Mouse (Mus musculus) lung, postnatal 4 days (tissue): ENCODE data around the gene Arl9.
"Not testable (repeated sequence)": the region's sequence is repeated elsewhere in the genome, so short reads cannot be mapped to it uniquely, and the experiment has no call there.

Source experiments
- DNase-seq, 2 experiments: peaks; one replicate each; pipeline ENCODE4 v3.0.0; 2021

Arl9 gene

GRCm38 (mm10) chr5:77028034-77028433, 24.2 kb downstream of the Arl9 start:
- DNase-seq = no peak

GRCm38 (mm10) chr5:77029735-77030134, 25.9 kb downstream of the Arl9 start:
- DNase-seq = peak; percentile 54 to 64

DNA sequence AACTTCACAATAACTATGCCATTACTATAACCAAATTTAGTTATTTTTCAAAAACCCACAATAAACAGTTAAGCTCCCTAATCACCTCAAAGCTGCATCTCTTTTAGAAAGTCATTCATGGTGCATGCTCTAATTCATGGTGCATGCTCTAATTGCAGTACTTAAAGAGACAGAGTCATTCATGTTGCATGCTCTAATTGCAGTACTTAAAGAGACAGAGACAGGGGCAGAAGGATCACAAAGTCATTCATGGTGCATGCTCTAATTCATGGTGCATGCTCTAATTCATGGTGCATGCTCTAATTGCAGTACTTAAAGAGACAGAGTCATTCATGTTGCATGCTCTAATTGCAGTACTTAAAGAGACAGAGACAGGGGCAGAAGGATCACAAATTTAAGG, 31.2 kb downstream of the Arl9 start:
- not testable (repeated sequence) for DNase-seq

- no peak for DNase-seq
These were observed 34.6 kb downstream of the Arl9 start for GRCm38 (mm10) chr5:77038451-77038850.

- DNase-seq = no peak
These were observed 35.5 kb downstream of the Arl9 start for GRCm38 (mm10) chr5:77039391-77039790.

DNA sequence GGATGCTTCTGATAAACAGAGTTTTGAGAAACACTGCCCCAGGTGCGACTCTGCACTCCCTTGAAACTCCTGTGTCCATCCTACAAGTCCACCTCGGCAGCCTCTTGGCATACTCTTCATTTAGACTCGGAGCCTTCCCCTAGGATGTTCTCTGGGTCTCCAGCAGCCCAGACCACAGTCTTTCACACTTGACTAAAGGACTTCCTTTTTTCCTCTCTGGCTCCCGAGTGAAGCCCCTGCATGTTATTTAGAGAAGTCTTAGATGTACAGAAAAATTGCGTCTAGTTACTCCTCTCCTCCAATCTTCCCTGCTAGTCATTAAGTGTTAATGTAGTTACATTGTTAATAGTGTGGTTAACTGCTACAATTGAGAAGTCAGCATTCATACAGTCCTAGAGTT, 40.5 kb downstream of the Arl9 start:
- DNase-seq = no peak

DNA sequence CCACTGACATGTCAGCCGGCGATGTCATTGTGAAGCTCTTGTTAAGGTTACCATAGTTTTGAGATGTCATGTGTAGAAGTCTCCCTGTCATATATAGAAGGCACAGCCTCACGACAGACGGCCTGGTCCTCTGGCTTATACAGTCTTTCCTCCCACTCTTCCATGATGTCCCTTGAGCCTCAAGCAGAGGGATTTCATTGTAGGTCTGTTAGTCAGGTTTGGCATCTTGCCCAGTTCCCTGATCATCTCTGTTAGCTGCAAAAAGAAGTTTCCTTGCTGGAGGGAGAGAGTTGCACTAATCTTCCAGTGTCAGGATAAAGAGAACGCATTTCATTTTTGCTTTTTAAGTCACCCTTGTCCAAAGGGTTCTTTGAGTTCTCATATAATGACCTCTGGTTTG, 48.8 kb downstream of the Arl9 start:
- no peak for DNase-seq

DNA sequence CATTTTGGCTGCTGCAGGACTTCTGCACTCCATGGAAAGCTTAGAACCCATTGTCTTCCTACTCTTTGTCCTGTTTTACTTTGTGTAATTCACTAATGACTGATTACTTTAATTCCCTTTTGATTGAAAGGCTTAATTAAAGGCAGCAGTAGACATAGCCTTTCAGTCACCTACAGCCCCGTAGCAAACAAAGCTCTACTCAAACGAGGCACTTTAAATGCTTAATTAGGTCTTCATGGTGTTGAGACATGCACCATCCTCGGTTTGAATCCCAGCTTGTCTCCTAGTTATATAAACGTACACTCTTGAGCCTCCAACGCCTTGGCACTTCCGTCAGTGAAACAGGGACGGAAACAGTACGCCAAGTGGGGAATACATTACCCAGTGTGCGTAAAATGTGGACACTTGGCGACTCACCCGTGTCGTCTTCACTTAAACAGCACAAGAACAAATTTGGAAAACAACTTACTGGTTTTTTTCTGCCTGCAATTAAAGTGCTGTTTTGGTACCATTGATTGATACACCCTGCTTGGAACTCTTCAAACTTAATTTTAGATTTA, 53.1 kb downstream of the Arl9 start:
- no peak for DNase-seq
